Mouse (Mus musculus) adrenal gland, postnatal 14 days (tissue): ENCODE results near the gene March8. TPM values are rescaled to one million over a fixed set of nuclear protein-coding genes. Genes with fewer than 3 reads are reported as not detected.
"Not testable (repeated sequence)": the region's sequence is repeated elsewhere in the genome, so short reads cannot be mapped to it uniquely, and the experiment has no call there.

Experiments used
- DNase-seq: peaks from one replicate; pipeline ENCODE4 v3.0.0; 2021; ENCODE audit warnings: mixed read lengths
- long read RNA-seq, 2 experiments: library from polyadenylated mRNA; stranded (forward); transcript quantifications; one replicate each; pipeline ENCODE4 v2.0.0; 2021
- total RNA-seq: library from RNA; stranded (reverse); gene quantifications from 2 replicates; pipeline ENCODE4 v1.2.3, GENCODE M21; 2021

Gene March8
- 53.9 and 58.5 TPM in 2 replicates for total RNA-seq
- long read RNA-seq, experiment 1, full-length matches to known transcripts = 17 of 36 reads
- long read RNA-seq, experiment 1, partial matches to known transcripts = 3 of 36 reads
- long read RNA-seq, experiment 1, other reads (novel, unspliced or antisense) = 16 of 36 reads
- long read RNA-seq, experiment 2, full-length matches to known transcripts = 16 of 46 reads
- long read RNA-seq, experiment 2, partial matches to known transcripts = 4 of 46 reads
- long read RNA-seq, experiment 2, other reads (novel, unspliced or antisense) = 26 of 46 reads

- peak; percentile 95 for DNase-seq
Measured at GRCm38 (mm10) chr6:116337835-116338501, at the start of gene March8. Gene March8, plus strand, starts transcription at chr6:116338024.

GRCm38 (mm10) chr6:116311411-116311810 is 26.4 kb upstream of the March8 start:
- DNase-seq = no peak

- no peak for DNase-seq
Measured at GRCm38 (mm10) chr6:116319259-116319658, 18.6 kb upstream of the March8 start.

GRCm38 (mm10) chr6:116326641-116327040 is 11.2 kb upstream of the March8 start:
- DNase-seq = no peak

- peak; percentile 60 for DNase-seq
Measured at GRCm38 (mm10) chr6:116331396-116331795, 6.4 kb upstream of the March8 start.

GRCm38 (mm10) chr6:116337466-116337834 is 374 bp upstream of the March8 start:
- no peak for DNase-seq

- no peak for DNase-seq
Measured at GRCm38 (mm10) chr6:116338520-116338919, 696 bp downstream of the March8 start.

- DNase-seq = no peak
Measured at GRCm38 (mm10) chr6:116339088-116339487, 1.3 kb downstream of the March8 start.

- no peak for DNase-seq
Measured at GRCm38 (mm10) chr6:116340521-116340920, 2.7 kb downstream of the March8 start.

GRCm38 (mm10) chr6:116347953-116348352 is 10.1 kb downstream of the March8 start:
- DNase-seq = no peak

GRCm38 (mm10) chr6:116349997-116350396 is 12.2 kb downstream of the March8 start:
- no peak for DNase-seq

- no peak for DNase-seq
Measured at GRCm38 (mm10) chr6:116350643-116351042, 12.8 kb downstream of the March8 start.

- DNase-seq = no peak
Measured at GRCm38 (mm10) chr6:116351534-116351933, 13.7 kb downstream of the March8 start.

GRCm38 (mm10) chr6:116353428-116353827 is 15.6 kb downstream of the March8 start:
- DNase-seq = no peak

GRCm38 (mm10) chr6:116356311-116356947 is 18.6 kb downstream of the March8 start:
- DNase-seq = not testable (repeated sequence)

- DNase-seq = no peak
Measured at GRCm38 (mm10) chr6:116356948-116357325, 19.1 kb downstream of the March8 start.

- peak; percentile 6 for DNase-seq
Measured at GRCm38 (mm10) chr6:116358056-116358455, 20.2 kb downstream of the March8 start.

GRCm38 (mm10) chr6:116359256-116359655 is 21.4 kb downstream of the March8 start:
- DNase-seq = no peak

- no peak for DNase-seq
Measured at GRCm38 (mm10) chr6:116361463-116361862, 23.6 kb downstream of the March8 start.

GRCm38 (mm10) chr6:116361993-116362392 is 24.2 kb downstream of the March8 start:
- no peak for DNase-seq

GRCm38 (mm10) chr6:116367971-116368370 is 30.1 kb downstream of the March8 start:
- DNase-seq = peak; percentile 38

- no peak for DNase-seq
Measured at GRCm38 (mm10) chr6:116369811-116370210, 32.0 kb downstream of the March8 start.

- no peak for DNase-seq
Measured at GRCm38 (mm10) chr6:116370216-116370976, 32.6 kb downstream of the March8 start.
